Mouse (Mus musculus) neural tube, embryonic 10.5 days (tissue): Measurements from ENCODE around the gene Kif24.

Experiments used
- DNase-seq: peaks from one replicate; pipeline ENCODE4 v3.0.0-alpha.2; 2017; ENCODE audit warnings: low spot score; ENCODE audit errors: extremely low spot score

Gene Kif24

DNA sequence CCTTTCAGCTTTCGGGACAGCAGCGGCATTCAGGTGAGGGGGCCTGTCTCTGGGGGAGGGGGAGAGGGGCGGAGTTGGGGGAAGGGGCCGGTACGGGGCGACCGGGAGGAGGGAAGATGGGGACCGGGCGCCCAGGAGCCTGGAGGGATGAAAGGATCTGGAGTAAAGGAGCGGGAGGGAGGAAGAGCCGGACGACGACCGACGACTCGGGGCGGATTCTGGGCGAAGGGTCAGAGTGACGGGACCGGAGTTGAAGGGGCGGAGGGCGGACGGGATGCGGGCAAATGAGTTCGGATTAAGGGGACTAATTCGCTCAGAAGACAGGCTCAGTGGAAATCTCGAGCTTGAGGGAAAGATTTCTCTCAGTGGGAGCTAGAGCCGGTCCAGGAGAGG, 115.5 kb downstream of the Kif24 start:
- no peak for DNase-seq

DNA sequence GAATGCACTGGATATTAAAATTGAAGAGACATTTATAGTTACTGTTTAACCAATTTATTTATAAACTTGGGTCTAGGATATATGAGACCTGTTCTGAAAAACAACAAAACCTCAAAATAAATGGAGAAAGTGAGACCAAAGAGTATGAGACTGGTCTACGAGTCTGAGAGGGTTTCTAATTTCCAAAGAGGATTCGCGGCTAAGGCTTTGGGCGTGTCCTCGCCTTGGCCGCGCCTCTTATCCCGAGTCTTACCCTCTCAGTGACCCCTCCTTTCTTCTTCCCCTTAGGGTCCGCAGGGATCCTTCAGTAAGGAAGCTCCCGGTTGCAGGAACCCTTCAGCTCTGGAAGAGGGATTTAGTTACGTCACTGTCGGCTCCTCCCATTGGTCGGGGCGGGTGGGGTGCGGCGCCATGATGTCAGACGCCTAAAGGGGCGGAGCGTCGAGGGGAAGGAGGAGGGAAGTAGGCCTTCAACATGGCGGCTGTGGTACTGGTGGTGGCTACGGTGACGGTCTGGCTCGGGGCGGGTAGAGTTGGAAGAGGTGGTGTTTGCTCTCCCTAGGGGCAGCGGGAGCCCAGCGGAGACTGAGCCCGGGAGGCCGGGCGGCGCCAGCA, 116.0 kb downstream of the Kif24 start, which contains the start of gene Ubap1:
Gene Ubap1 (plus strand): TSS at position 413 of the 615 bp plus-strand sequence.
- peak; percentile 96 for DNase-seq

DNA sequence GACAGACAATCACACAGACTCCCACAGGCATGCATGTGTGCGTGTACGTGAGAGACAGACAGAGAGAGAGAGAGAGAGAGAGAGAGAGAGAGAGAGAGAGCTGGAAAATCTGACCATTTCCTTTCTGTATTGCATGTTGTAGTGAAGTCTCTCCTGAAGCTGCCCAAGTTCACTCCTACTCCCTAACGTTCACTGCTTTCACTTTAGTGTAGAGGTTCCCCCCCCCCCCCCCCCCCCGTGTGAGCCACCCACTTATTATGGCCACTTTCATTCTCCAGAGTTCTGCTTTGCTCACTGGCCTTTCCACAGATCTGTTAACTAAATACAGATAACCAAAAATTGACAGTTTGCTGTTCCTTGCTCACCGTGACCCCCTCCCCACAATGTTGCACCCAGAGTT, 116.8 kb downstream of the Kif24 start:
- DNase-seq, result no peak

DNA sequence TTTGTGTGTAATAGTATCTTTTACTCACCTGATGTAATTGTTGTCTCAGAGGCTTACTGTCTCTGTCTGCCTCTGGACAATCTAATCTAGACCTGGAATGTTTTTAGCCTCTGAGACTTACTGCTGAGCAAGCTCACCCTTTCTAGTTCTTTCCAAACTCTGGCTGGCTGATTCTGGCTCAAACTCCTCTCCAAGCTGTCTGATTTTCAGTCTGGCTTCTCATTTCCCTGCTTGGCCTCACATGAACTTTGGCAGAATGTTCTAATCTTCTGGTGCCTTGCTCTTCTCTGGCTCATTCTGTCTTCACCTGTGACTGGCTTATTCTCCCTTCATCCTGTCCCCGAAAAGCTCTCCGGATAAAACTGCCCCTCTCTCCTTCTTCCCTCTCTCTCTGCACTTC, 118.7 kb downstream of the Kif24 start:
- DNase-seq, result no peak

DNA sequence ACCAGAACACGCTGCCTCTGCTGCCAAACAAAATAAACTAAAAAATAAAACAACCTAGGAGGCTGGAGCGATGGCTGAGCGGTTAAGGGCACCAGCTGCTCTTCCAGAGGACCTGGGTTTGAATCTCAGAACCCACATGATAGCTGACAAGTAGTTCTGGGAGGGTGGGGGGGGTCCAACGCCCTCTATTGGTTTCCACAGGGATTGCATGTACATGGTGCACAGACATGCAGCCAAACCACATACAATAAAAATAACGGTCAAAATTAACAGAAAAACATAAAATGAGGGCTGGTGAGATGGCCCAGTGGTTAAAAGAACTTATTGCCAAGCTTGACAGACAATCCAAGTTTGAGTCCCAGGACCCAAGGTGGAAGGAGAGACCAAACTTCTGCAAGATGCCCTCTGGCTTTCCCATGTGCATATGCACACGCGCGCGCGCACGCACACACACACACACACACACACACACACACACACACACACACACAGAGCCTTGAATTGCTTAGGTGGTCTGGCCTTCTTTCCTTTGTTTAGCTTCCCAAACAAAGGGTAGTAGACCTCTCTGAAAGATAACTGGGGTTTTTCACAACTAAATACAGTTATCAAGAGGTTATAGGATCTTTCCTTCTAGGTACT, 123.7 kb downstream of the Kif24 start:
- DNase-seq, result no peak
